Mouse (Mus musculus): ENCODE measurements at regions not wholly inside any gene's neighbourhood (a gene's known extent, or its start where the extent isn't known, plus 50 kb on each side); places are given as distances from the start of the nearest gene placed in this dataset.

DNA sequence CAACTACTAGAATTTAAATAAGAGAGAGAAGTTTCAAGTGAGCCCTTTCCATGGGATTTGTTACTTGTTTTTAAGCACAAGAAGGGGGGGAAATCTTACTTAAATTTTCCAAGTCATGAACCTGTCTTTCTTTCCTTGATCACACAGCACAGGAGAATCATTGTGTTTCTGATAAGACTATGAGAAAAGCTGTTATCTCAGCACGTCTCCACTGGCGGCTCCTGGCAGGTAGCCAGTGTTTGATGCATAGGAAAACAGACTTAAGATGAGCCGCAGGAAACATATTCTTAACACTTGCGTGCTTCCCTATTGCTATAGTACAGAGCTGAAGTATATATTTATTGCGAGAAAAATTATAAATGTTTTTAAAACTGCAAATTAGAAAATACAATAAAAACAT lies 920.3 kb downstream of the Efna5 start:
- Histone ChIP-seq H3K27ac (no peak overlapping the region), H3K27me3 (replicated peaks) (no peaks in the 10 kb centered on the region), H3K4me2 (no peak overlapping the region), H3K9ac (no peak overlapping the region), H3K9me3 (no peaks in the 10 kb centered on the region), H3K36me3 (replicated peaks) (no peaks in the 10 kb centered on the region), H3K4me1 (no peaks in the 10 kb centered on the region), H3K4me3 (no peak overlapping the region)
- 51% methylated on average over 5 of the region's 5 CpGs for WGBS
- 0 out of 2 replicates have a peak, but pooled peaks have one; percentile 4 for ATAC-seq (replicated peaks)

DNA sequence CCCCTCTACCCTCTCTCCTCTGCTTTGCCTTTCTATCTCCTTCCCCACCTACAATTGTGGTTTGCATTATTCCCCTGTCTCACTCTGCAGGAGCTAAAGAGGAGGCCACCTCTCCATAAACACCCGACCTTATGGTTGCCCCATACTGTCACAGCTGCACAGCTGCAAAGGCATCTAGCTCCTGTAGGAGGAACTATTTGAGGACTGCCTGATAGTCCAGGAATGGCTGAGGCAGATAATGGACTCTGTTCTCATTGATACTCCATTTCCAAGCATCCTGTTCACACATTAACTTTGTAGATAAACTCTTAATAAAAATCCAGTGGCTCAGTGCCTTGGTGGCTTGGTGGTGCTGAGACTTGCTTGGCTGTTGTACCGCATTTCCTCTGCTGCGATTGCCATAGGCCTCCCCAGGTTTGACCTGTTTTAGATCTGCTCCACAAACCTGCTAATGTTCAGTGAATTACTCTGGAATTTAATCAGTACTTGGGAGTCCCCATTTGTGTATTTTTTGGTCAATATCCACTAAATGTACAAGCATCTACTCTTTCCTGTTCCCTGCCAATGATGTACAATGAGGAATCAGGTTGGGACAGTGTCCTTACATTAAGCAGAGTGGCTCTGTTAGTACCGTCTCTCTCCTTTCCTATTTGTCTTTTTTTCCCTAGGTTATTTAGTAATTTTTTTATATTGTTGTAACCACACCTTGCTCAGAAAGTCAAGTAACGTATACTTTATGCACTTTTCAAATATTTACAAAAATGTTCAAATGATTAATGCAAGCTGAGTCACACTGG lies 920.9 kb downstream of the Efna5 start:
- Histone ChIP-seq H3K4me3 (no peak overlapping the region), H3K9me3 (no peaks in the 10 kb centered on the region), H3K27ac (no peak overlapping the region), H3K9ac (no peak overlapping the region), H3K4me1 (no peaks in the 10 kb centered on the region), H3K36me3 (replicated peaks) (no peaks in the 10 kb centered on the region), H3K4me2 (no peak overlapping the region), H3K27me3 (replicated peaks) (no peaks in the 10 kb centered on the region)
- 75% methylated on average over 5 of the region's 5 CpGs for WGBS
- ATAC-seq (replicated peaks): no peak

DNA sequence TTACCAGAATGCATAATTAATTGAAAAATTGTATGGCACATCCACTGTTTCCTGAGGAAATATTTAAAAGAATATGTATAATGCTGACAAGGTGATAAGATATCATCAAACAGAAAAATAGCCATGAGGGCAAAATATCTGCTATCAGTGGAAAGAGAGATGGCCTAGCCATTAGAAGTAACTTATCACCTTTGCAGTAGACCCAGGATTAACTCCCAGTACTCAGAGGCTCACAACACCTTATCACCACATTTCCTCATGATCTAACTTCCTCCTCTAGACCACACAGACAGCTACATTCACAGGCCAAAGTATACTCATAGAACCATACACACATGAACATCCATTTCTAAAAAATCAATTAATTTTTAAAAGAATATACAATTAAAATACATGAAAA lies 963.4 kb downstream of the Efna5 start:
- H3K4me2 ChIP-seq: no peak overlapping the region
- H3K9me3 ChIP-seq: no peaks in the 10 kb centered on the region
- no peaks in the 10 kb centered on the region for H3K36me3 ChIP-seq (replicated peaks)
- no peak overlapping the region for H3K27ac ChIP-seq
- no peak for ATAC-seq (replicated peaks)
- no peaks in the 10 kb centered on the region for H3K27me3 ChIP-seq (replicated peaks)
- H3K4me1 ChIP-seq: no peaks in the 10 kb centered on the region
- H3K4me3 ChIP-seq: no peak overlapping the region
- H3K9ac ChIP-seq: no peak overlapping the region

DNA sequence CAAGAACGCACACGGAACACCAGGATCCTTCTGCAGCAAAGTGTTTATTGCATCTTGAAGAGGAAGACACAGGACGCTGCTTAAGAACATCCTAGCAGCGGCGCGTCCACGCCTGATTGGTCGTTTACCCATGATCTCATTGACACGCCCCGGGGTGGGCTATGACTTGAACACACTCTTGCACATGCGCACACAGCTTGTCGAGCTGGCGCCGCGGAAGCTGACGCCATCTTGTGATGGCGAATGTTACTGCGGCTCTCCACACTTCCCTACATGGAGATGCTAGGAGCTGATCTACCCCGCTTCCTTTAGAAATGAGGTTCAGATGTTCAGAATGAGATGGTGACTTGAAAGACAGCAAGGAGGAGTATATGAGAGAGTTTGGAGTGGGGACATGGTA lies 978.2 kb downstream of the Efna5 start:
- no peaks in the 10 kb centered on the region for H3K4me1 ChIP-seq
- 92% methylated on average over 19 of the region's 19 CpGs for WGBS
- ATAC-seq (replicated peaks): no peak
- H3K27ac ChIP-seq: no peak overlapping the region
- no peak overlapping the region for H3K4me3 ChIP-seq
- H3K36me3 ChIP-seq (replicated peaks): no peaks in the 10 kb centered on the region
- no peaks in the 10 kb centered on the region for H3K9me3 ChIP-seq
- no peak overlapping the region for H3K9ac ChIP-seq
- no peaks in the 10 kb centered on the region for H3K27me3 ChIP-seq (replicated peaks)
- no peak overlapping the region for H3K4me2 ChIP-seq

DNA sequence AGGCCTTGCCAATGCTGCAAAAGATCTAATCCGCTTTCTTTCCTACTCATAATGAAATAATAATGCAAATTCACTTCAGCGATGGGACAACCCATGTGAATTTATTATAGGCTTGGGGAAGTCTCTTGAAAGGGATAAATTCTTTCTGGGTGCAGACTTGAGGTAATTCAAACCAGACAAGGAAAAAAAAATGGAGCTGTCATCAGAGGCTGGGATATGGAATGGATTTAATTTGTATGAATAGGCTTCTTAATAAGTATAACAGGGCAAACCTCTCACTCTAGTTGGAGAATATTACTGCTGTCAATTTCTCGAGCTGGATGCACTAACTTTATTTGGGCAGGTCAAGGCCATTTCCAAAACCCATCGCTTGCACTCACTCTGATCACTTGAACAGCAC lies 990.5 kb downstream of the Efna5 start:
- H3K4me2 ChIP-seq: no peak overlapping the region
- H3K36me3 ChIP-seq (replicated peaks): no peaks in the 10 kb centered on the region
- H3K4me1 ChIP-seq: no peaks in the 10 kb centered on the region
- H3K27ac ChIP-seq: no peak overlapping the region
- no peaks in the 10 kb centered on the region for H3K27me3 ChIP-seq (replicated peaks)
- no peak overlapping the region for H3K9ac ChIP-seq
- H3K4me3 ChIP-seq: no peak overlapping the region
- H3K9me3 ChIP-seq: no peaks in the 10 kb centered on the region
- 53% methylated on average over 4 of the region's 4 CpGs for WGBS
- ATAC-seq (replicated peaks): no peak

DNA sequence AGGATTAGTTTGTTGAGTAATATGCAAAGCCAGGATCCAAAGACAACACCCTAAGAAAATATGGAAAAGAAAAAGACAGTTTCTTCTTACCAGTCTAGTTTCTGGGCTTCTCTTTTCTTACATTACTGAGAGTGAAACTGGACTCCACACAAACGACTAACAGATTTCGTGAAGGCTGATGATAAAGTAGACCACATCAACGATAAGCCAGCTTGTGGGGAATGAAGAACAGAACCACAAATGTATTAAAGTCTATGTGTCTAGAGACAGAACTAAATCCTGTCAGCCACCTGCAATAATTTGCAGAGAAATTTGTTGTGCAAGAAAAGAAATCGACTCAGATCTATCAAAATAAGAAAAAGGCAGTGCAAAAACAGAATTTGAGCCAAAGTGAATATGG lies 1015.0 kb downstream of the Efna5 start:
- H3K4me1 ChIP-seq: no peaks in the 10 kb centered on the region
- no peak overlapping the region for H3K4me2 ChIP-seq
- no peak overlapping the region for H3K4me3 ChIP-seq
- no peak overlapping the region for H3K9ac ChIP-seq
- 89% methylated on average over 4 of the region's 4 CpGs for WGBS
- no peaks in the 10 kb centered on the region for H3K27me3 ChIP-seq (replicated peaks)
- H3K36me3 ChIP-seq (replicated peaks): no peaks in the 10 kb centered on the region
- no peak overlapping the region for H3K27ac ChIP-seq
- no peak for ATAC-seq (replicated peaks)
- H3K9me3 ChIP-seq: no peaks in the 10 kb centered on the region

DNA sequence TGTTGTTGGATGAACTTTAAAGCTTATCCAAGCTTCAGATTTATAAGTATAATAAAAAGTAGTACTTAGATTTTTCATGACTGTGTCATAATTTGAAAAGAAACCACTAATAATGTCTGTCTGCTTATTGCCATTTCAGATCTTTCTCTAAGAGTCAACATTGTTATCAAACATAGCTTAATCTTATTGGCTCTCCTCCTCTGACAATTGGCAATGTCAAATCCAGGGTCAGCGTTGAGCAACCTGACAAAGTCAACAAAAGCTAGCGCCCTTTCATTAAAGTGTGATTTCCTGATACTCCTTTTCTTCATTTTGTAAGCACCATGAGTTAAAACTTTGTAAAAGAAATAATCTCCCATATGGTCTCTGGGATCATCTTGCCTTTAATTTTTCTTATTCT lies 1018.7 kb downstream of the Efna5 start:
- no peaks in the 10 kb centered on the region for H3K27me3 ChIP-seq (replicated peaks)
- H3K9me3 ChIP-seq: no peaks in the 10 kb centered on the region
- no peak overlapping the region for H3K27ac ChIP-seq
- whole genome bisulfite sequencing: 74% methylated on average over 2 of the region's 2 CpGs
- no peak overlapping the region for H3K9ac ChIP-seq
- H3K4me1 ChIP-seq: no peaks in the 10 kb centered on the region
- ATAC-seq (replicated peaks): no peak
- H3K4me3 ChIP-seq: no peak overlapping the region
- H3K36me3 ChIP-seq (replicated peaks): no peaks in the 10 kb centered on the region
- no peak overlapping the region for H3K4me2 ChIP-seq

DNA sequence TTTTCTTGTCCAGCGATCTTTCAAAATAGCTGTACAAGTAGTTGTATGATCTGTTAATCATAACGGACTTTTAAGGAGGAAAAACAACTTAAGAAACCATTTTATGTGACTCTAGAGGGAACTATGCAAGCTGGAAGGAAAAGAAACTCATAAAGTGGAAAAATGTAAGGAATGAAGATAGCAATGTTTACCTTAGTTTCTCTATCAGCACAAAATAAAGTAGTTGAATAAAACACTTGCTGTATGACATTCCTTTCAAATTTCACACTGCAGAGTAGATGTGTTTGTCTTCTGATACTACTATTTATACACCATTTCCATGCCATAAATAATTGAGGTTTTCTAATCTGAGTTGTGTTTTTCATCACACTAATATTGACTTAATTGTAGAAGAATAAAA lies 1043.6 kb downstream of the Efna5 start:
- ATAC-seq (replicated peaks): no peak
- Histone ChIP-seq H3K4me2 (no peak overlapping the region), H3K36me3 (replicated peaks) (no peaks in the 10 kb centered on the region), H3K4me1 (no peaks in the 10 kb centered on the region), H3K9me3 (no peaks in the 10 kb centered on the region), H3K9ac (no peak overlapping the region), H3K27me3 (replicated peaks) (no peaks in the 10 kb centered on the region), H3K4me3 (no peak overlapping the region), H3K27ac (no peak overlapping the region)
- WGBS: 87% methylated on average over 2 of the region's 2 CpGs

DNA sequence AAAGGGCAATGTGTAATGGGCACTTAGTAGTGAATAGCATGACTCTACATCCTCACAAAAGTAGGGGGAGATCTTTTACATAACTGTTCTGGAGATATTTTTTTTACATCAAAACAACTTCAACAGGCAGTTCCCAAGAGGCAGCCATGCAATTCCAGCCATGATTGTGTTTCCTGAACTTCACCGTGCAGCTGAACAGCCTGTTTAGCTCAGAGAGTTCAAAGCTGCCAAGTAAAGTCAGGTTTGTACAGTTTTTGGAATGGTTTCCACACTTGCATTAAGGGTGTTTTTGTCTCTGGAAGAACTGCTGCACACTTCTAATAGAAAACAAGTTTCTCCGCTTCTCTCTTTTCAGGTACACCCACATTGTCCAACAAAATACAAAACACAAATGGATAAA lies 1065.6 kb downstream of the Efna5 start:
- H3K27me3 ChIP-seq (replicated peaks): no peaks in the 10 kb centered on the region
- no peak overlapping the region for H3K27ac ChIP-seq
- no peak overlapping the region for H3K4me2 ChIP-seq
- no peak overlapping the region for H3K9ac ChIP-seq
- H3K4me1 ChIP-seq: no peaks in the 10 kb centered on the region
- H3K36me3 ChIP-seq (replicated peaks): no peaks in the 10 kb centered on the region
- no peak overlapping the region for H3K4me3 ChIP-seq
- no peak for ATAC-seq (replicated peaks)
- H3K9me3 ChIP-seq: no peaks in the 10 kb centered on the region
- WGBS: 85% methylated on average over 2 of the region's 2 CpGs

DNA sequence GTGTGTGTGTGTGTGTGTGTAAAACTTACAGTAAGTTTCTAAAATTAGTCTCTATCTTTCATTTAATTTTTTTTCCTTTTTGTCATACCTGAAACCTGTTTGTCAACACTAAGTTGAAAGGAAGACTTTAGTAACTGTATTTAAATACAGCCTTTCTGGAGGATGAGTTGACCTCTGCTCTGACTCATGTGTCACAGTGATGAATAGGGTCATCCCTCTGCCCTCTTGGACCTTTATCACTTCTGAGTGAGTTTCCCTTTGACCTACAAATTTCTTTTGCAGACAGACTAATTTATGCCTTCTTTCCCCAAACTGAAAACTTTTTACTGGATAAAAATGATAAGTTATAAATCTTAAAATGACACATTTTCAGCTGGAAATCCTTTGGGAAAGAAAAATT lies 1112.8 kb downstream of the Efna5 start:
- H3K4me2 ChIP-seq: no peak overlapping the region
- H3K27me3 ChIP-seq (replicated peaks): no peaks in the 10 kb centered on the region
- H3K36me3 ChIP-seq (replicated peaks): no peaks in the 10 kb centered on the region
- no peak overlapping the region for H3K27ac ChIP-seq
- H3K9ac ChIP-seq: no peak overlapping the region
- H3K4me3 ChIP-seq: no peak overlapping the region
- no peak for ATAC-seq (replicated peaks)
- H3K4me1 ChIP-seq: no peaks in the 10 kb centered on the region
- no peaks in the 10 kb centered on the region for H3K9me3 ChIP-seq

DNA sequence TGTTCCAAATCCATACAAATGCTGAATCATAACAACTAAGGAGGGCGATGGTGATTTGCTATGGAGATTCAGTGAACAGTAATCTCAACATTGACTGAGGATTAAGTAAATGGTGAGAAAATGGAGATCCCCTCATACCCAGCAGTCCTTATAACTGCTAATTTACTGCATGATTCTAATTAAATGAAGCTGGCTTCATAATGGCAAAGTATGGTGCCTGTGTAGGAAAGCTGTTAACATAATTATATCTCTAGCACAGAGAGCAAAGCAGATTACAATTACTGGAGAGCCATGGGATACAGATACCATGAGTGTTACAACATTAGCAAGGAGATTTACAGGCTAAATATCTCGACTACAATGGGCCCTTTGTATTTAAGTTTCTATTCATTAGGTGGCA lies 1116.0 kb downstream of the Efna5 start:
- Histone ChIP-seq H3K27ac (no peak overlapping the region), H3K27me3 (replicated peaks) (no peaks in the 10 kb centered on the region), H3K4me2 (no peak overlapping the region), H3K4me3 (no peak overlapping the region), H3K4me1 (no peaks in the 10 kb centered on the region), H3K9ac (no peak overlapping the region), H3K9me3 (no peaks in the 10 kb centered on the region), H3K36me3 (replicated peaks) (no peaks in the 10 kb centered on the region)
- ATAC-seq (replicated peaks): 0 out of 2 replicates have a peak, but pooled peaks have one; percentile 20
- 24% methylated on average over 2 of the region's 2 CpGs for WGBS

All from midbrain, embryonic 15.5 days (tissue).